Mouse (Mus musculus) testis, adult 10 weeks (tissue): Measurements from ENCODE around the gene Myh1. TPM values are rescaled to one million over a fixed set of nuclear protein-coding genes. Genes with fewer than 3 reads are reported as not detected.

ENCODE experiments used
- polyA plus RNA-seq: library from polyadenylated mRNA; stranded (reverse); fragments of 350-450 nt; fragmentation: Illumina TruSeq; extraction: RNeasy Lipid Tissue Mini Kit (QIAGEN cat#74804); gene quantifications from one replicate; pipeline ENCODE4 v1.2.3, GENCODE M21; 2014; ENCODE audit warnings: low read depth, low replicate concordance

Gene Myh1
- 0.42 TPM for polyA plus RNA-seq

GRCm38 (mm10) chr11:67199752-67200151 is at the start of gene Myh1:
Gene Myh1, plus strand, starts transcription at chr11:67200052.

GRCm38 (mm10) chr11:67170727-67171126 is 29.1 kb upstream of the Myh1 start, which contains the start of gene Myh2:
Gene Myh2, plus strand, starts transcription at chr11:67171027.

GRCm38 (mm10) chr11:67237481-67238079 is 37.7 kb downstream of the Myh1 start, which contains the start of gene Myh4:
Gene Myh4, plus strand, starts transcription at chr11:67238029.

Other genes starting within 250 kb of the Myh1 start
- gene Tmem238l, start 243.4 kb upstream of the Myh1 start, polyA plus RNA-seq = not detected
- 0.76 TPM for gene Tmem220, start 174.9 kb upstream of the Myh1 start, polyA plus RNA-seq
- gene Adprm, start 147.5 kb upstream of the Myh1 start, polyA plus RNA-seq = 15.9 TPM
- gene Sco1, start 147.4 kb upstream of the Myh1 start, polyA plus RNA-seq = 8.9 TPM
- gene Myh3, start 121.8 kb upstream of the Myh1 start, polyA plus RNA-seq = 0.04 TPM
- gene Myh2, start 29.0 kb upstream of the Myh1 start, polyA plus RNA-seq = not detected
- gene Myh4, start 38.0 kb downstream of the Myh1 start, polyA plus RNA-seq = not detected
- gene Myh8, start 77.1 kb downstream of the Myh1 start, polyA plus RNA-seq = not detected
- 0.08 TPM for gene Myh13, start 121.6 kb downstream of the Myh1 start, polyA plus RNA-seq